Mouse (Mus musculus): ENCODE measurements around the gene Creb5. TPM values are rescaled to one million over a fixed set of nuclear protein-coding genes. Genes with fewer than 3 reads are reported as not detected.

Gene Creb5
- polyA plus RNA-seq, 1 experiment from 2014 or later = 22.3 TPM

- ATAC-seq (ENCODE audit: insufficient number of reproducible peaks, low FRiP score, low TSS enrichment, low read depth) = no peak
- Histone ChIP-seq H3K9ac (ENCODE audit: low read length) (no peak overlapping the region), H3K9me3 (ENCODE audit: control insufficient read depth, low read length) (no peaks in the 10 kb centered on the region), H3K27ac (replicated peaks; ENCODE audit: low read depth, low read length) (peak overlapping the region; percentile 15), H3K4me2 (ENCODE audit: low read depth, severe bottlenecking) (no peak overlapping the region), H3K4me3 (ENCODE audit: low read depth, low read length) (no peak overlapping the region), H3K27me3 (ENCODE audit: control insufficient read depth, insufficient read depth, low read length) (no peaks in the 10 kb centered on the region), H3K36me3 (ENCODE audit: control insufficient read depth, insufficient read depth, low read length) (no peaks in the 10 kb centered on the region), H3K4me1 (ENCODE audit: control insufficient read depth, insufficient read depth, low read length) (peaks cover 15% of the 10 kb centered on the region)
- WGBS = 18% methylated on average over 4 of the region's 4 CpGs
- no peak for DNase-seq (ENCODE audit: low spot score)
These were observed 306.5 kb downstream of the Creb5 start for GRCm38 (mm10) chr6:53593603-53594002.

- no peak overlapping the region for H3K27ac ChIP-seq (replicated peaks; ENCODE audit: low read depth, low read length)
- no peaks in the 10 kb centered on the region for H3K36me3 ChIP-seq (ENCODE audit: control insufficient read depth, insufficient read depth, low read length)
- WGBS = 39% methylated on average over 4 of the region's 4 CpGs
- no peaks in the 10 kb centered on the region for H3K9me3 ChIP-seq (ENCODE audit: control insufficient read depth, low read length)
- peaks cover 15% of the 10 kb centered on the region for H3K4me1 ChIP-seq (ENCODE audit: control insufficient read depth, insufficient read depth, low read length)
- no peak overlapping the region for H3K4me3 ChIP-seq (ENCODE audit: low read depth, low read length)
- H3K27me3 ChIP-seq (ENCODE audit: control insufficient read depth, insufficient read depth, low read length) = no peaks in the 10 kb centered on the region
- DNase-seq (ENCODE audit: low spot score) (no peak), ATAC-seq (ENCODE audit: insufficient number of reproducible peaks, low FRiP score, low TSS enrichment, low read depth) (no peak)
- H3K4me2 ChIP-seq (ENCODE audit: low read depth, severe bottlenecking) = no peak overlapping the region
- peak overlapping the region; percentile 7; the same call in 1 of the 2 replicates for H3K9ac ChIP-seq (ENCODE audit: low read length)
These were observed 307.2 kb downstream of the Creb5 start for GRCm38 (mm10) chr6:53594316-53594715.

- no peaks in the 10 kb centered on the region for H3K36me3 ChIP-seq (ENCODE audit: control insufficient read depth, insufficient read depth, low read length)
- H3K27me3 ChIP-seq (ENCODE audit: control insufficient read depth, insufficient read depth, low read length) = no peaks in the 10 kb centered on the region
- no peak overlapping the region for H3K4me3 ChIP-seq (ENCODE audit: low read depth, low read length)
- no peak overlapping the region for H3K4me2 ChIP-seq (ENCODE audit: low read depth, severe bottlenecking)
- H3K4me1 ChIP-seq (ENCODE audit: control insufficient read depth, insufficient read depth, low read length) = peaks cover 15% of the 10 kb centered on the region
- 86% methylated on average over 2 of the region's 2 CpGs for WGBS
- H3K27ac ChIP-seq (replicated peaks; ENCODE audit: low read depth, low read length) = no peak overlapping the region
- no peak overlapping the region for H3K9ac ChIP-seq (ENCODE audit: low read length)
- ATAC-seq (ENCODE audit: insufficient number of reproducible peaks, low FRiP score, low TSS enrichment, low read depth) (no peak), DNase-seq (ENCODE audit: low spot score) (no peak)
- no peaks in the 10 kb centered on the region for H3K9me3 ChIP-seq (ENCODE audit: control insufficient read depth, low read length)
These were observed 309.3 kb downstream of the Creb5 start for GRCm38 (mm10) chr6:53596402-53596801.

GRCm38 (mm10) chr6:53603041-53603440 is 316.0 kb downstream of the Creb5 start:
- no peaks in the 10 kb centered on the region for H3K27me3 ChIP-seq (ENCODE audit: control insufficient read depth, insufficient read depth, low read length)
- no peak overlapping the region for H3K27ac ChIP-seq (replicated peaks; ENCODE audit: low read depth, low read length)
- DNase-seq (ENCODE audit: low spot score) (no peak), ATAC-seq (ENCODE audit: insufficient number of reproducible peaks, low FRiP score, low TSS enrichment, low read depth) (no peak)
- no peaks in the 10 kb centered on the region for H3K36me3 ChIP-seq (ENCODE audit: control insufficient read depth, insufficient read depth, low read length)
- H3K4me2 ChIP-seq (ENCODE audit: low read depth, severe bottlenecking) = no peak overlapping the region
- no peak overlapping the region for H3K9ac ChIP-seq (ENCODE audit: low read length)
- no peak overlapping the region for H3K4me3 ChIP-seq (ENCODE audit: low read depth, low read length)
- 0 out of 2 replicates have a peak, but pooled peaks cover 4% of the 10 kb centered on the region for H3K4me1 ChIP-seq (ENCODE audit: control insufficient read depth, insufficient read depth, low read length)
- WGBS = 82% methylated on average over 3 of the region's 3 CpGs
- H3K9me3 ChIP-seq (ENCODE audit: control insufficient read depth, low read length) = no peaks in the 10 kb centered on the region

GRCm38 (mm10) chr6:53603695-53604094 is 316.6 kb downstream of the Creb5 start:
- Histone ChIP-seq H3K4me2 (ENCODE audit: low read depth, severe bottlenecking) (no peak overlapping the region), H3K27me3 (ENCODE audit: control insufficient read depth, insufficient read depth, low read length) (no peaks in the 10 kb centered on the region), H3K4me3 (ENCODE audit: low read depth, low read length) (no peak overlapping the region), H3K4me1 (ENCODE audit: control insufficient read depth, insufficient read depth, low read length) (0 out of 2 replicates have a peak, but pooled peaks cover 5% of the 10 kb centered on the region), H3K27ac (replicated peaks; ENCODE audit: low read depth, low read length) (no peak overlapping the region), H3K9ac (ENCODE audit: low read length) (no peak overlapping the region), H3K9me3 (ENCODE audit: control insufficient read depth, low read length) (no peaks in the 10 kb centered on the region), H3K36me3 (ENCODE audit: control insufficient read depth, insufficient read depth, low read length) (no peaks in the 10 kb centered on the region)
- DNase-seq (ENCODE audit: low spot score) (no peak), ATAC-seq (ENCODE audit: insufficient number of reproducible peaks, low FRiP score, low TSS enrichment, low read depth) (no peak)
- WGBS = 75% methylated on average over 5 of the region's 5 CpGs

- Histone ChIP-seq H3K9me3 (ENCODE audit: control insufficient read depth, low read length) (no peaks in the 10 kb centered on the region), H3K4me3 (ENCODE audit: low read depth, low read length) (no peak overlapping the region), H3K4me2 (ENCODE audit: low read depth, severe bottlenecking) (no peak overlapping the region), H3K36me3 (ENCODE audit: control insufficient read depth, insufficient read depth, low read length) (no peaks in the 10 kb centered on the region), H3K27ac (replicated peaks; ENCODE audit: low read depth, low read length) (no peak overlapping the region; the same call in 1 of the 2 replicates), H3K4me1 (ENCODE audit: control insufficient read depth, insufficient read depth, low read length) (0 out of 2 replicates have a peak, but pooled peaks cover 5% of the 10 kb centered on the region), H3K27me3 (ENCODE audit: control insufficient read depth, insufficient read depth, low read length) (no peaks in the 10 kb centered on the region), H3K9ac (ENCODE audit: low read length) (no peak overlapping the region)
- no peak for DNase-seq (ENCODE audit: low spot score)
- WGBS = 72% methylated on average over 3 of the region's 3 CpGs
- ATAC-seq (ENCODE audit: insufficient number of reproducible peaks, low FRiP score, low TSS enrichment, low read depth) = no peak
These were observed 317.3 kb downstream of the Creb5 start for GRCm38 (mm10) chr6:53604386-53604785.

GRCm38 (mm10) chr6:53605184-53605583 is 318.1 kb downstream of the Creb5 start:
- no peak overlapping the region for H3K27ac ChIP-seq (replicated peaks; ENCODE audit: low read depth, low read length)
- no peak overlapping the region for H3K4me2 ChIP-seq (ENCODE audit: low read depth, severe bottlenecking)
- H3K36me3 ChIP-seq (ENCODE audit: control insufficient read depth, insufficient read depth, low read length) = no peaks in the 10 kb centered on the region
- DNase-seq (ENCODE audit: low spot score) (no peak), ATAC-seq (ENCODE audit: insufficient number of reproducible peaks, low FRiP score, low TSS enrichment, low read depth) (no peak)
- 84% methylated on average over 2 of the region's 2 CpGs for WGBS
- no peak overlapping the region for H3K4me3 ChIP-seq (ENCODE audit: low read depth, low read length)
- H3K27me3 ChIP-seq (ENCODE audit: control insufficient read depth, insufficient read depth, low read length) = no peaks in the 10 kb centered on the region
- no peak overlapping the region for H3K9ac ChIP-seq (ENCODE audit: low read length)
- no peaks in the 10 kb centered on the region for H3K9me3 ChIP-seq (ENCODE audit: control insufficient read depth, low read length)
- 0 out of 2 replicates have a peak, but pooled peaks cover 5% of the 10 kb centered on the region for H3K4me1 ChIP-seq (ENCODE audit: control insufficient read depth, insufficient read depth, low read length)

- Histone ChIP-seq H3K27ac (replicated peaks; ENCODE audit: low read depth, low read length) (no peak overlapping the region), H3K36me3 (ENCODE audit: control insufficient read depth, insufficient read depth, low read length) (no peaks in the 10 kb centered on the region), H3K4me3 (ENCODE audit: low read depth, low read length) (no peak overlapping the region), H3K9ac (ENCODE audit: low read length) (no peak overlapping the region), H3K27me3 (ENCODE audit: control insufficient read depth, insufficient read depth, low read length) (no peaks in the 10 kb centered on the region), H3K4me1 (ENCODE audit: control insufficient read depth, insufficient read depth, low read length) (peaks cover 20% of the 10 kb centered on the region), H3K4me2 (ENCODE audit: low read depth, severe bottlenecking) (no peak overlapping the region), H3K9me3 (ENCODE audit: control insufficient read depth, low read length) (no peaks in the 10 kb centered on the region)
- WGBS = 81% methylated on average over 5 of the region's 5 CpGs
- no peak for ATAC-seq (ENCODE audit: insufficient number of reproducible peaks, low FRiP score, low TSS enrichment, low read depth)
- DNase-seq (ENCODE audit: low spot score) = no peak
These were observed 324.4 kb downstream of the Creb5 start for GRCm38 (mm10) chr6:53611451-53611945.

- Histone ChIP-seq H3K27ac (replicated peaks; ENCODE audit: low read depth, low read length) (peak overlapping the region; percentile 38), H3K27me3 (ENCODE audit: control insufficient read depth, insufficient read depth, low read length) (no peaks in the 10 kb centered on the region), H3K4me3 (ENCODE audit: low read depth, low read length) (no peak overlapping the region), H3K9ac (ENCODE audit: low read length) (peak overlapping the region; percentile 1; the same call in 1 of the 2 replicates), H3K4me1 (ENCODE audit: control insufficient read depth, insufficient read depth, low read length) (peaks cover 21% of the 10 kb centered on the region), H3K9me3 (ENCODE audit: control insufficient read depth, low read length) (no peaks in the 10 kb centered on the region), H3K4me2 (ENCODE audit: low read depth, severe bottlenecking) (no peak overlapping the region), H3K36me3 (ENCODE audit: control insufficient read depth, insufficient read depth, low read length) (no peaks in the 10 kb centered on the region)
- DNase-seq (ENCODE audit: low spot score) = peak; percentile 35
- 30% methylated on average over 6 of the region's 6 CpGs for WGBS
- ATAC-seq (ENCODE audit: insufficient number of reproducible peaks, low FRiP score, low TSS enrichment, low read depth) = no peak
These were observed 325.6 kb downstream of the Creb5 start for GRCm38 (mm10) chr6:53612681-53613080.
